Mouse (Mus musculus): Measurements from ENCODE around the gene Amz1. TPM values are rescaled to one million over a fixed set of nuclear protein-coding genes. Genes with fewer than 3 reads are reported as not detected.

Amz1 gene
- total and polyA plus RNA-seq, 3 experiments, result 7.5 to 12.4 (median 8.3) TPM

DNA sequence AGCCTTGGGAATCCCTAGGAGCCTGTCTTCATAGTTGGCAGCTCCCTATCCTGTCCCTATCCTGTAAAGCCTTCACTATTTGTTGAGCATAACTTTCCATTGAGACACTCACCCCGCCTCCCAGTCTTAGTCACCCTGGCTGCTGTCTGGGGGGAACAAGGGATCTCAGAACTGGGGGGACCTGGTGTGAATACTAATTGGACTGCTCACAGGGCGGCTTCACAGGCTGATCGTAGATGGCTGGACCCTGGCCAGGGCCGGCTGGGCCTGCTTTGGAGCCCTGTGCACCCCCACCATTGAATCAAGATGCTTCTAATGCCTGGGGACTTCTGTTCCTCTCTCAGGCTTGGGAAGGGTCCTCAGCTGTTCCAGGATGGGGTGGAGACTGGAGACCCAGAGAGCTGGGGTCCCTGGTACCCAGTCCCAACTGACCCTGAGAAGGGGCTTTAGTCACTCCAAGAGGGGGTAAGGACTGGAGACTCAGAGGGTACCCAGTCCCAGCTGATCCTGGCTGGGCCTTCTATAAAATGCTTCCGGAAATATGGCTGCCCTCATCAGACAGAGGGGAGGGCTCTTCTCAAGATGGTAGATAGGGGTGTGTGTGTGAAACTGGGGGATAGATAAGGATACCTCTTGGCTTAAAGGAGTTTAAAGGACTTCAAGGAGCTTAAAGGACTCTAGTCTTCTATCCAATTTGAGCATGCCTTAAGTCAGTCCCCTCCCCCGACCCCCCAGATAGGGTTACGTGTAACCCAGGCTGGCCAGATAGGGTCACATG, 2.3 kb downstream of the Amz1 start:
- no peak for DNase-seq (ENCODE audit: extremely low read depth)
- dilution Hi-C loops (cut with MboI; ENCODE audit: extremely low pct_ligation_motif_present, extremely low pct_unique_long_range_greater_than_20kb, low sequenced_read_pairs), result no loop called here
- Histone ChIP-seq H3K9me3 (replicated peaks; ENCODE audit: low read length) (no peaks in the 10 kb centered on the region), H3K4me2 (ENCODE audit: insufficient read depth, low read depth, poor library complexity, severe bottlenecking) (no peak overlapping the region), H3K27ac (ENCODE audit: insufficient read depth, low read depth) (no peak overlapping the region), H3K27me3 (replicated peaks) (peaks cover 1% of the 10 kb centered on the region), H3K4me1 (ENCODE audit: control insufficient read depth in 1 of 2, insufficient read depth in 2 of 2) (peaks cover 3 to 7% of the 10 kb centered on the region in 2 experiments; a peak in 2 of 4 replicates), H3K79me2 (replicated peaks; ENCODE audit: control insufficient read depth, extremely low read depth, insufficient read depth, poor library complexity, severe bottlenecking) (no peaks in the 10 kb centered on the region), H3K36me3 (replicated peaks in 1 of 2; ENCODE audit: control insufficient read depth in 1 of 2, insufficient read depth in 1 of 2, low read length in 1 of 2) (no peaks in the 10 kb centered on the region), H3K4me3 (replicated peaks in 1 of 3; ENCODE audit: low read depth in 2 of 3, low read length in 2 of 3, poor library complexity in 1 of 3) (no peak overlapping the region), H3K9ac (ENCODE audit: insufficient read depth, low read depth) (no peak overlapping the region)
- TF ChIP-seq GABPA (IDR thresholded peaks at IDR 0.05; ENCODE audit: insufficient replicate concordance, low read depth, low read length) (no peak), TCF12 (IDR thresholded peaks at IDR 0.05; ENCODE audit: low read depth, low read length) (no peak), ELF1 (IDR thresholded peaks at IDR 0.05; ENCODE audit: low read depth, low read length) (no peak), NRF1 (IDR thresholded peaks at IDR 0.05; ENCODE audit: low read depth, low read length) (no peak), MYC (IDR thresholded peaks at IDR 0.05; ENCODE audit: low read depth, low read length) (no peak), IRF4 (IDR thresholded peaks at IDR 0.05; ENCODE audit: low read depth, low read length) (no peak), USF1 (IDR thresholded peaks at IDR 0.05; ENCODE audit: low read depth, low read length) (no peak), POLR2A (IDR thresholded peaks at IDR 0.05; ENCODE audit: low read depth, low read length) (no peak), NELFE (IDR thresholded peaks at IDR 0.05; ENCODE audit: low read depth, low read length) (no peak), HCFC1 (IDR thresholded peaks at IDR 0.05; ENCODE audit: low read depth, low read length) (no peak), JUN (IDR thresholded peaks at IDR 0.05; ENCODE audit: insufficient read depth, low read depth, low read length) (no peak), JUND (conservative IDR thresholded peaks at IDR 0.05; ENCODE audit: low read depth, low read length) (no peak), CHD1 (IDR thresholded peaks at IDR 0.05; ENCODE audit: low read depth, low read length) (no peak), ZNF384 (IDR thresholded peaks at IDR 0.05; ENCODE audit: low read depth, low read length) (no peak), UBTF (IDR thresholded peaks at IDR 0.05; ENCODE audit: low read depth, low read length) (no peak), RCOR1 (conservative IDR thresholded peaks at IDR 0.05; ENCODE audit: low read depth, low read length) (no peak), MEF2A (IDR thresholded peaks at IDR 0.05; ENCODE audit: borderline replicate concordance, low read depth, low read length) (no peak), USF2 (conservative IDR thresholded peaks at IDR 0.05; ENCODE audit: low read depth, low read length) (no peak)
- in situ Hi-C loops (cut with MboI; ENCODE audit: low pct_ligation_motif_present, low pct_unique_long_range_greater_than_20kb, low sequenced_read_pairs), result no loop called here

DNA sequence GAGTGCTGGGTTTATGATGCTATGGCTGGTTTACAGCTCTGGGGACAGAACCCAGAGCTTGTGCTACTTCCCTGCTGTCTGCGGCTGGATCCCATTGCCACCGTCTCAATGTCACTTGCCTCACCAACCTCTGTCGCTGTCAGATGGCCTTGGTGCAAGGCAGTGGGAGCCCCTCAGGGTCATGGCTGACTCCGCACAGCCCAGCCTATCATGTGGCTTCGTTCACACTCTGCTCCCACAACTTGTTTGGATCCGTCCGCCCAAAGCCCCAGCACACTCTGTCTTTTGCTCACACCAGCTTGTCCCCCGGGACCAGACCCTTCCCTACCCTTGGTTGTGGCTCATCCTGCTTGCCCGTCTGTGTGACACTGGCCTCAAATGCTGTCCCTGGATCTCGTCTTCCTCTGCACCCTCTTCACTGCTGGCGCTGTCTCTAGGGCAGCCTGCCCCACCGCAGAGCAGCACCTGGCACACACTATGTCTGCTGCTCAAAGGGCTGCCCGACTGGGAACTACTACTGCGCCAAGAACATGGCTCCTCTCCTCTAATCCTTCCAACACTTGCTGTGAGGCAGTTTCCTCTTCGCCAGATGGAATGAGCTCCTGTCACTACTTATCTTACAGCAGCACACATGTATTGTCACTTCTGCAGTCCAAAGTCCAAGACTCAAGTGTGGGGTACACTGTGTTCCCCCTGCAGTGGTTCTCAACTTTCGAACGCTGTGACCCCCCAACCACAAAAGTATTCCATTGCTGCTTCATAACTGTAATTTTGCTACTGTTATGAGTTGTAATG, 3.2 kb downstream of the Amz1 start:
- in situ Hi-C loops (cut with MboI; ENCODE audit: low pct_ligation_motif_present, low pct_unique_long_range_greater_than_20kb, low sequenced_read_pairs), result no loop called here
- TF ChIP-seq GABPA (IDR thresholded peaks at IDR 0.05; ENCODE audit: insufficient replicate concordance, low read depth, low read length) (no peak), MAZ (IDR thresholded peaks at IDR 0.05; ENCODE audit: low read depth, low read length) (no peak), ELF1 (IDR thresholded peaks at IDR 0.05; ENCODE audit: low read depth, low read length) (no peak), NELFE (IDR thresholded peaks at IDR 0.05; ENCODE audit: low read depth, low read length) (no peak), KAT2A (IDR thresholded peaks at IDR 0.05; ENCODE audit: insufficient replicate concordance, low read length) (no peak), ZMIZ1 (IDR thresholded peaks at IDR 0.05; ENCODE audit: low read depth, low read length) (no peak), POLR2A (IDR thresholded peaks at IDR 0.05; ENCODE audit: low read depth, low read length) (no peak), CHD1 (IDR thresholded peaks at IDR 0.05; ENCODE audit: low read depth, low read length) (no peak), TBP (conservative IDR thresholded peaks at IDR 0.05; ENCODE audit: low read depth, low read length) (no peak), CHD2 (IDR thresholded peaks at IDR 0.05; ENCODE audit: low read length) (no peak)
- peaks cover 1% of the 10 kb centered on the region for H3K27me3 ChIP-seq (replicated peaks)

More for the DNA sequence above, 3.2 kb downstream of the Amz1 start:
- no peak for DNase-seq (ENCODE audit: extremely low read depth)
- no peaks in the 10 kb centered on the region for H3K36me3 ChIP-seq (replicated peaks in 1 of 2; ENCODE audit: control insufficient read depth in 1 of 2, insufficient read depth in 1 of 2, low read length in 1 of 2)
- dilution Hi-C loops (cut with MboI; ENCODE audit: extremely low pct_ligation_motif_present, extremely low pct_unique_long_range_greater_than_20kb, low sequenced_read_pairs), result no loop called here
- H3K79me2 ChIP-seq (replicated peaks; ENCODE audit: control insufficient read depth, extremely low read depth, insufficient read depth, poor library complexity, severe bottlenecking), result no peaks in the 10 kb centered on the region
- H3K9ac ChIP-seq (ENCODE audit: insufficient read depth, low read depth), result no peak overlapping the region
- H3K4me2 ChIP-seq (ENCODE audit: insufficient read depth, low read depth, poor library complexity, severe bottlenecking), result no peak overlapping the region
- H3K27ac ChIP-seq (ENCODE audit: insufficient read depth, low read depth), result no peak overlapping the region
- no peak overlapping the region for H3K4me3 ChIP-seq (replicated peaks in 1 of 3; ENCODE audit: low read depth in 2 of 3, low read length in 2 of 3, poor library complexity in 1 of 3)
- H3K9me3 ChIP-seq (replicated peaks; ENCODE audit: low read length), result no peaks in the 10 kb centered on the region
- H3K4me1 ChIP-seq (ENCODE audit: control insufficient read depth in 1 of 2, insufficient read depth in 2 of 2), result peaks cover 3 to 11% of the 10 kb centered on the region in 2 experiments; a peak in 2 of 4 replicates
